Mouse (Mus musculus) intestine, embryonic 14.5 days (tissue): Measurements from ENCODE around the gene Mfap5. TPM values are rescaled to one million over a fixed set of nuclear protein-coding genes. Genes with fewer than 3 reads are reported as not detected.
"Not testable (repeated sequence)": the region's sequence is repeated elsewhere in the genome, so short reads cannot be mapped to it uniquely, and the experiment has no call there.

Experiments
- ATAC-seq: fragments of 200-750 bp; cut with Nextera tagmentation; replicated peaks from 2 replicates; pipeline ENCODE4 v1.8.0; 2017; ENCODE audit warnings: low read depth, moderate number of reproducible peaks, moderate TSS enrichment, moderate library complexity; ENCODE audit not compliant: low FRiP score, low TSS enrichment
- DNase-seq: peaks from one replicate; pipeline ENCODE4 v3.0.0-alpha.2; 2018; ENCODE audit warnings: low spot score
- H3K27ac ChIP-seq: fragments of 300-500 bp; sonication (generic); 2 replicates; pipeline ENCODE4 v1.5.1; 2014; ENCODE audit warnings: low read depth, mild to moderate bottlenecking, control low read depth
- H3K27me3 ChIP-seq: fragments of 300-500 bp; sonication (generic); replicated peaks from 2 replicates; pipeline ENCODE4 v1.6.1; 2014; ENCODE audit warnings: low read length, control low read depth; ENCODE audit not compliant: control insufficient read depth, insufficient read depth
- H3K36me3 ChIP-seq: fragments of 300-500 bp; sonication (generic); 2 replicates; pipeline ENCODE4 v1.6.1; 2014; ENCODE audit warnings: low read length, control low read depth; ENCODE audit not compliant: control insufficient read depth, insufficient read depth
- H3K4me1 ChIP-seq: fragments of 300-500 bp; sonication (generic); replicated peaks from 2 replicates; pipeline ENCODE4 v1.6.1; 2014; ENCODE audit warnings: low read length, control low read depth, mixed read lengths; ENCODE audit not compliant: control insufficient read depth, insufficient read depth
- H3K4me2 ChIP-seq: fragments of 300-500 bp; sonication (generic); 2 replicates; pipeline ENCODE4 v1.6.1; 2014; ENCODE audit warnings: low read length
- H3K4me3 ChIP-seq: fragments of 300-500 bp; sonication (generic); 2 replicates; pipeline ENCODE4 v1.5.1; 2014; ENCODE audit warnings: low read depth, low read length, control low read depth, mixed read lengths
- H3K9ac ChIP-seq: fragments of 300-500 bp; sonication (generic); 2 replicates; pipeline ENCODE4 v1.6.1; 2014; ENCODE audit warnings: mild to moderate bottlenecking, low read length
- H3K9me3 ChIP-seq: fragments of 300-500 bp; sonication (generic); 2 replicates; pipeline ENCODE4 v1.6.1; 2016; ENCODE audit warnings: low read length, control low read depth; ENCODE audit not compliant: control insufficient read depth
- WGBS: fragments of 180-500 bp; shearing (Covaris S2); extraction: QIAGEN DNeasy Blood & Tissue Kit; methylation state at CpG from one replicate; pipeline ENCODE4 v1.1.7; 2014; 5-methylcytosine and 5-hydroxymethylcytosine counted together
- polyA plus RNA-seq: library from polyadenylated mRNA; unstranded; fragments of >200 nt; fragmentation: Nextera tagmentation; extraction: Ambion mirVana; gene quantifications from 2 replicates; pipeline ENCODE4 v1.2.1, GENCODE M21; 2014

The Mfap5 gene
- polyA plus RNA-seq, 1 experiment from 2014 or later: 4.6 TPM

DNA sequence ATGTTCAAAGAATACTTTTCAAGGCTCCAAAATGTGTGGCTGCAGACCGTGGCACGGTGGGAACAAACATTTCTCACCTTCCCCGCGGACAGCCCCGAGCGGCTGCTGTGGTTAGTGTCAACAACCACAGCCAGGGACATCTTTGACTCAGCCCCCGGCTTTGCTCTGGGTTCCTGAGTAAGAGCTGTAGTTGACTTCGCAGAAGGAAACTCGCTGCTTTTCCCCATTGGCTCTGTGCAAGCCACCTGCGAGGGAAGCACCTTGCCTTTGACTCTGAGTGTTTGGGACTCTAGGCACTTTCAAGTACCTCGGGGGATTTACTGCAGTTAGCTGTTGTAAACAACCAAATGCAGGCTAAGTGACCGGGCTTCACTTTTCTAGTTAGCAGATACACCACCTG, 22.0 kb downstream of the Mfap5 start:
- H3K9ac ChIP-seq: no peak overlapping the region
- H3K9me3 ChIP-seq: no peaks in the 10 kb centered on the region
- 18% methylated on average over 12 of the region's 12 CpGs for WGBS
- no peaks in the 10 kb centered on the region for H3K27me3 ChIP-seq
- no peak overlapping the region for H3K4me2 ChIP-seq
- ATAC-seq (no peak), DNase-seq (no peak)
- H3K36me3 ChIP-seq: no peaks in the 10 kb centered on the region
- no peaks in the 10 kb centered on the region for H3K4me1 ChIP-seq
- no peak overlapping the region for H3K4me3 ChIP-seq
- H3K27ac ChIP-seq: no peak overlapping the region

- H3K9ac ChIP-seq: no peak overlapping the region
- WGBS: 82% methylated on average over 11 of the region's 11 CpGs
- H3K27me3 ChIP-seq: no peaks in the 10 kb centered on the region
- no peaks in the 10 kb centered on the region for H3K36me3 ChIP-seq
- H3K4me1 ChIP-seq: peaks cover 5% of the 10 kb centered on the region; the same call in 1 of the 2 replicates
- no peak overlapping the region for H3K4me3 ChIP-seq
- H3K9me3 ChIP-seq: no peaks in the 10 kb centered on the region
- H3K4me2 ChIP-seq: no peak overlapping the region
- DNase-seq (no peak), ATAC-seq (no peak)
- no peak overlapping the region for H3K27ac ChIP-seq
These were observed 22.5 kb downstream of the Mfap5 start for GRCm38 (mm10) chr6:122528136-122528535.

GRCm38 (mm10) chr6:122531466-122532174, 26.0 kb downstream of the Mfap5 start:
- Histone ChIP-seq H3K4me2 (no peak overlapping the region), H3K9ac (no peak overlapping the region), H3K9me3 (no peaks in the 10 kb centered on the region), H3K4me1 (peaks cover 6% of the 10 kb centered on the region; the same call in 1 of the 2 replicates), H3K27me3 (no peaks in the 10 kb centered on the region), H3K27ac (no peak overlapping the region), H3K36me3 (no peaks in the 10 kb centered on the region), H3K4me3 (no peak overlapping the region)
- 63% methylated on average over 8 of the region's 8 CpGs for WGBS
- no peak for ATAC-seq
- DNase-seq: no peak

DNA sequence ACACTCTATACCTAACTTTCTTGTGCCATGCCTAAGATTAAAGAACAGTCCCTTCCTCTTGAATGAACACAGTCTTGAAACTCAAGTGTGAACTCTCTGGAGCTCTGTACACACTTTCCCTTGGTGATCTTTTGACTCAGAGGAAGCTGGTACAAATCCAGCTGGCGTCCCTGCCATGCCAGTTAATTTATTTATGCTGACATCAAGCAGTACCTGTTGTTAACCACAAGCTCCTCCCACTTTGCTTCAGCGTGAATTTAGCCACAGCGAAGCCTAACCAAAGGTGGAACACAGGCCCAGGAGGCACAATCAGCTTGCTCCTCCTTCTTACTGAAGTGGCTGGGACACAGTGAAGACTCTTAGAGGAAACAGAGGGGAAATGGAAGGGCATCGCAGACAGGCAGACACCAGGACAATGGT, 27.2 kb downstream of the Mfap5 start:
- no peak for ATAC-seq
- H3K27ac ChIP-seq: no peak overlapping the region
- 19% methylated on average over 4 of the region's 4 CpGs for WGBS
- no peak overlapping the region for H3K9ac ChIP-seq
- H3K4me3 ChIP-seq: no peak overlapping the region
- no peak for DNase-seq
- H3K4me1 ChIP-seq: peaks cover 6% of the 10 kb centered on the region; the same call in 1 of the 2 replicates
- no peaks in the 10 kb centered on the region for H3K27me3 ChIP-seq
- no peaks in the 10 kb centered on the region for H3K9me3 ChIP-seq
- H3K4me2 ChIP-seq: peak overlapping the region; percentile 18
- H3K36me3 ChIP-seq: no peaks in the 10 kb centered on the region

DNA sequence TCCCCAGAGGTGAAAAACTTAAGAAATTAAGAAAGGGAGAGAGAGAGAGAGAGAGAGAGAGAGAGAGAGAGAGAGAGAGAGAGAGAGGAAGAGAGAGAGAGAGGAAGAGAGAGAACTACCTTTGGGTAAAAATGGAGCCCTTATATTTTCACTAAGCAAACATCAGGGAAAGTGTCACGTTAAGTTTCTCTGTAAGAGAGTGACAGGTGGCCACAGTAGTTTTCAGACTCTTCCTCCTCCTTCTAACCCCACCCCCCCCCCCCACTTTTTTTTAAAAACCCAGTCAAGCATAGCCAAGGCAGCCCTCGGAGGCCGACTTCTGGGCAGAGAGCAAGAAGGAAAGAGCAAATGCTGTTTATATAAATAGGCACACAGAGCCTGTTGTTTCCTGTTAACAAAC, 28.4 kb downstream of the Mfap5 start:
- Histone ChIP-seq H3K9ac (no peak overlapping the region), H3K4me3 (no peak overlapping the region), H3K36me3 (no peaks in the 10 kb centered on the region), H3K27me3 (no peaks in the 10 kb centered on the region), H3K4me1 (peaks cover 6% of the 10 kb centered on the region; the same call in 1 of the 2 replicates), H3K4me2 (no peak overlapping the region), H3K27ac (no peak overlapping the region), H3K9me3 (no peaks in the 10 kb centered on the region)
- WGBS: 42% methylated on average over 3 of the region's 3 CpGs
- no peak for DNase-seq
- ATAC-seq: no peak

DNA sequence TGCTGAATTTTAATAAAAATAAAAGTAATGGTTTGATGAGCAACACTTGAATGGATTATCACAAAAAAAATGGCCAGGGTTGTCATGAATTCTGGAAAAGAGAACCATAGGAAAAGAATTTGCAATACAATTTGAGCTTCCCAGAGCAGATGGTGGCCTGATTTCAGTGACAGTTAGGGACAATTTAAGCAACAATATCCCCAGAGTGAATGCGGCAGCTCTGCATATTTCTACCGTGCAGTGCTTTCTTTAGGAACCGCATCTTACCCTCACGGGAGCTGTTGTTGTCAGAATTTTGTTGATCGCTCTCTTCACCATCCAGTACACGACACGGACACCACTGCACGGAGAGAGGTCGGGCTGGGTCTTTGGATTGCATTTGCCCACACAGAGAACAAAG, 33.9 kb downstream of the Mfap5 start:
- Histone ChIP-seq H3K27me3 (no peaks in the 10 kb centered on the region), H3K9me3 (no peaks in the 10 kb centered on the region), H3K36me3 (no peaks in the 10 kb centered on the region), H3K4me2 (no peak overlapping the region), H3K4me1 (no peaks in the 10 kb centered on the region), H3K27ac (no peak overlapping the region), H3K4me3 (no peak overlapping the region), H3K9ac (no peak overlapping the region)
- 90% methylated on average over 9 of the region's 9 CpGs for WGBS
- ATAC-seq (no peak), DNase-seq (no peak)

GRCm38 (mm10) chr6:122542459-122542858, 36.8 kb downstream of the Mfap5 start:
- not testable (repeated sequence) for H3K36me3 ChIP-seq, DNase-seq, H3K9me3 ChIP-seq, ATAC-seq, H3K4me2 ChIP-seq, H3K9ac ChIP-seq, H3K4me3 ChIP-seq, H3K27ac ChIP-seq, H3K27me3 ChIP-seq, H3K4me1 ChIP-seq
- WGBS: 80% methylated on average over 5 of the region's 5 CpGs

GRCm38 (mm10) chr6:122543574-122543973, 37.9 kb downstream of the Mfap5 start:
- Histone ChIP-seq H3K27ac (no peak overlapping the region), H3K27me3 (no peaks in the 10 kb centered on the region), H3K9ac (no peak overlapping the region), H3K4me2 (no peak overlapping the region), H3K4me1 (no peaks in the 10 kb centered on the region), H3K9me3 (no peaks in the 10 kb centered on the region), H3K36me3 (no peaks in the 10 kb centered on the region), H3K4me3 (no peak overlapping the region)
- DNase-seq: no peak
- 84% methylated on average over 5 of the region's 5 CpGs for WGBS
- no peak for ATAC-seq

DNA sequence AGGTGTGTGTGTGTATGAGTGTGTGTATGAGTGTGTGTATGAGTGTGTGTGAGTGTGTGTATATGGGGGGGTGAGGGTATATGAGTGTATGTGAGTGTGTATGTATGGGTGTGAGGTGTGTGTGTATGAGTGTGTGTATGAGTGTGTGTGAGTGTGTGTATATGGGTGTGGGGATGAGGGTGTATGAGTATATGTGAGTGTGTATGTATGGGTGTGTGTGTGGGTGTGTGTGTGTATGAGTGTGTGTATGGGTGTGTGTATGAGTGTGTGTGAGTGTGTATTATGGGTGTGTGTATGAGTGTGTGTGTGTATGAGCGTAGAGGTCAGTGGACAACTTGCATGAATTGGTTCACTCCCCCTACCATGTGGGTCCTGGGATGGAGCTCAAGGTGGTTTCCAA, 39.0 kb downstream of the Mfap5 start:
- Histone ChIP-seq H3K27ac (no peak overlapping the region), H3K9me3 (no peaks in the 10 kb centered on the region), H3K4me2 (no peak overlapping the region), H3K27me3 (no peaks in the 10 kb centered on the region), H3K9ac (no peak overlapping the region), H3K4me3 (no peak overlapping the region), H3K4me1 (no peaks in the 10 kb centered on the region), H3K36me3 (no peaks in the 10 kb centered on the region)
- no peak for DNase-seq
- 91% methylated on average over 1 of the region's 1 CpGs for WGBS
- ATAC-seq: 0 out of 2 replicates have a peak, but pooled peaks have one; percentile 23
